Mouse (Mus musculus) kidney, adult 2 months (tissue): ENCODE data around the gene Nol4l.

Experiments
- CTCF ChIP-seq: fragments of 200-500 bp; conservative IDR thresholded peaks from 2 replicates; pipeline ENCODE4 v1.5.1; 2011; ENCODE audit warnings: low read depth, mild to moderate bottlenecking, control low read depth, low read length, moderate library complexity, mixed read lengths; ENCODE audit not compliant: insufficient read depth, insufficient read length
- POLR2A ChIP-seq: fragments of 200-500 bp; IDR thresholded peaks from one replicate; pipeline ENCODE4 v1.6.1; 2011; ENCODE audit warnings: low read depth, low read length, control low read depth

- TF ChIP-seq CTCF (no peak), POLR2A (no peak)
These were observed 62.4 kb downstream of the Nol4l start for GRCm38 (mm10) chr2:153467372-153467771.
